Mouse (Mus musculus): ENCODE results near the gene Olfr92.
A peak's percentile ranks its signal among the peaks of the same experiment; 100 is the strongest.
"Not testable (repeated sequence)": the region's sequence is repeated elsewhere in the genome, so short reads cannot be mapped to it uniquely, and the experiment has no call there.

The Olfr92 gene

DNA sequence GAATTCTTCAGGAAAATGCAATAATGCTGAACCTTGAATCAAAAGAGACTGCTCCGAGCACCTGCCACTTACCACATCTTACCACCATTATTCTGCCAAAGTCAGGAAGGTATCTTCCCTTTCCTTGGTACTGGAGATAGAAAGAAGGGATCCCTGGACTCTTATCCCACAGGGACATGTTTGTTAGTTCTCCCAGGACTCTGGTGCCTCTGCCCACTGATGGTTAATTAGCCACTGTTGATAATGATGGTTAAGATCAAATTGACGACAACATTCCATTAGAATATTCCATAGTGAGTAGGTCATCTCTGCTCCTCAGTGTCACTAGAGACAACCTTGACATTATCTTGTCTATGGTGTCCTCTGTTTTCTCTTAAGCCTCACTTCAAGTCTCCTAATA lies at the start of gene Olfr92:
TSS of gene Olfr92 (minus strand) at position 101 of the 400 bp plus-strand sequence.
- DNase-seq (ENCODE audit: low spot score) = no peak

DNA sequence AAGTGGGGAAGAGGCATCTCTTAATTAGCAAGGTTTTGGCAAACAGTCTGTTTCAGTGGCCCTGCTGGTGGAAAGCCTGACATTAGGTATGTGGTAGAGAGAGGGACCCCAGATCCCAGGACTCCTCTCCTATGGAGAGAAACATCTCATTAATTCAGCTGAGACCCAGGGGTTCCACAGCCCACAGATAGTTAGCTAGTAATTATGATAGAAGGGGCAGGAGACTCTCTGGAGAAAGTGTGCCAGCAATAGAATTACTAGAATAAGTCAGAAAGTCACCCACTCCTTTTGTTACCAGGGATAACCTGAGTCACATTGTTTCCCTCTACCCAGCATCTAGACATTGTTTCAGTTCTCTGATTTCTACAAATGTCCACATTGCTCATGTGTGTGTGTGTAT lies 41.5 kb upstream of the Olfr92 start, which contains the start of gene Olfr93:
TSS of gene Olfr93 (minus strand) at position 101 of the 400 bp plus-strand sequence.
- DNase-seq (ENCODE audit: low spot score) = no peak

DNA sequence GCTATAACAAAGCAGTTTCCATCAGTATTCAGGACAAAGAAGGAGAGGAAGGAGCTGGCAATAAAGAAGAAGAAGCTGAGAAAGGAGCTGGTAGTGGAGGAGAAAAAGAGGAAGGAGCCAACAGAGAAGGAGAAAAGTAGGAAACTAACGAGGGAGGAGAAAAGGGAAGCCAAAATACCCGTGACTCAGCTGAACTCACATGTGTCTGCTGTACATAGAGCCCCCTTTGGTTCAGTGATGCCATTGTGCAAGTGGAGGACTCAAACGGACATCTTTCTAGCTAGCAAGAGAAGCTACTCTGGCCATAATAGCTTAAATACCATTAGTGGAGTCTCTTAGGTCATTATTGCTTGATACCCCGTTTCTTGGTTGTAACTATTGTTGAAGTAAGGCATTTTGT lies 11.5 kb upstream of the Olfr92 start:
- not testable (repeated sequence) for DNase-seq (ENCODE audit: low spot score)

DNA sequence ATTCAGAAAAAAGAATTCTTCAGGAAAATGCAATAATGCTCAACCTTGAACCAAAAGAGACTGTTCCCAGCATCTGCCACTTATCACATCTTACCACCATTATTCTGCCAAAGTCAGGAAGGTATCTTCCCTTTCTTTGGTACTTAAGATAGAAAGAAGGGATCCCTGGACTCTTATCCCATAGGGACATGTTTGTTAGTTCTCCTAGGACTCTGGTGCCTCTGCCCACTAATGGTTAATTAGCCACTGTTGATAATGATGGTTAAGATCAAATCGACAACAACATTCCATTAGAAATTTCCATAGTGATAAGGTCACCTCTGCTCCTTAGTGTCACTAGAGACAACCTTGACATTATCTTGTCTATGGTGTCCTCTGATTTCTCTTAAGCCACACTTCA lies 21.7 kb downstream of the Olfr92 start, which contains the start of gene Olfr91:
TSS of gene Olfr91 (minus strand) at position 101 of the 400 bp plus-strand sequence.
- no peak for DNase-seq (ENCODE audit: low spot score)

DNA sequence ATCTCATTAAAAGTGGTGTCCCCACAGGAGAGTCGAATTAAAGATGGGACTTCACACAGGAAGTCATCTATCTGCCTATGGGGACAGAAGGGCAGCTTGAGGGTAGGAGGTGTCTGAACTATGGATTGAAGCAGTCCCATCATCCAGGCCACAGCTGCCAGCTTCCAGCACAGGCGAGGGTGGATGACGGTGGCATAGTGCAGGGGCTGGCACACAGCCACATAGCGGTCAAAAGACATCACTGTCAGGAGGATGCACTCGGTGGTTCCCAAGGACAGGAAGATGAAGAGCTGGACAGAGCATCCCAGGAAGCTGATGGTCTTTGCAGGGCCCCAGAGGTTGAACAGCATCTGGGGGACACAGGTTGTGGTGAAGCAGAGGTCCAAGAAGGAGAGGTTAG lies 26.6 kb downstream of the Olfr92 start:
- no peak for DNase-seq (ENCODE audit: low spot score)

DNA sequence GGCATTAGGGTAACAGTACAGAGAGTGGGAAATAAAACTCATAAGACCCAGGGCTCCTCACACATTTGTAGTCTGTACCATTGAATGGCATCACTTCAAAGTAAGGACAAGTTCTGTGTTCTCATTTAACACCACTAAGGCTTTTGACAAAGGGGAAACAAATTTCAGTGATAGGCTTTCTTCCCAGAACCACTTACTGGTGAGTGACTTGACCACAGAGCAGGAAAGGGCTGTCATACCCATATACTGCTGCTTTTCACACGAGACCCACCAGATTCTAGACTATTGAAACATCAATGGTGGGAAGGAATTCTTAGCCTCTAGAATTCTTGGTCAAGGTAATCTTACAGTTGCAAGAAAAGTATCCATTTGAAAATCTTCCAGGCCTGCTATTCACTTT lies 27.7 kb downstream of the Olfr92 start:
- no peak for DNase-seq (ENCODE audit: low spot score)

DNA sequence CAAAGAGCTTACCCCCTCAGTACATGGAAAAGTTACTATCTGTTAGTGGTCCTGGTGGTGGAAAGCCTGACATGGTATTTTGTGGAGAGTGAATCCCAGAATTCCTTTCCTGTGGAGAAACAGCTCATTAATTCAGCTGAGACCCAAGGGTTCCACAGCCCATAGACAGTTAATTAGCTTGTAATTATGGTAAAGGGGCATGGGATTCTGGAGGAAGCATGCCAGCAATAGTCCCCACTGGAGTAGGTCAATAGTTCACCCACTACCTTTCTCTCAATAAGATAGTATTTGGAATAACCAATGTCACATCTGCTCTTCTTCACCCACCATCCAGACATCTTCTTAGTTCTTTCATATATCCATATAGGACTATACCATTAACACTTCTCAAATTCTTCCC lies 31.5 kb downstream of the Olfr92 start, which contains the start of gene Olfr90:
TSS of gene Olfr90 (minus strand) at position 101 of the 400 bp plus-strand sequence.
- DNase-seq (ENCODE audit: low spot score) = no peak

DNA sequence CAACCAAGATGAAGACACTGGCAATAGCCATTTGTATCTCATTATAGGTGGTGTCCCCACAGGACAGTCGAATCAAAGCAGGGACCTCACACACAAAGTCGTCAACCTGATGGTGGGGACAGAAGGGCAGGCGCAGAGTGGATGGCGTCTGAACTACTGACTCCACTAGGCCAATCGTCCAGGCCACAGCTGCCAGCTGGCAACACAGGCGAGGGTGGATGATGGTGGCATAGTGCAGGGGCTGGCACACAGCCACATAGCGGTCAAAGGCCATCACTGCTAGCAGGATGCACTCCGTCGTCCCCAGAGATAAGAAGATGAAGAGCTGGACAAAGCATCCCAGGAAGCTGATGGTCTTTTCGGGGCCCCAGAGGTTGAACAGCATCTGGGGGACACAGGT lies 34.3 kb downstream of the Olfr92 start:
- DNase-seq (ENCODE audit: low spot score) = no peak

DNA sequence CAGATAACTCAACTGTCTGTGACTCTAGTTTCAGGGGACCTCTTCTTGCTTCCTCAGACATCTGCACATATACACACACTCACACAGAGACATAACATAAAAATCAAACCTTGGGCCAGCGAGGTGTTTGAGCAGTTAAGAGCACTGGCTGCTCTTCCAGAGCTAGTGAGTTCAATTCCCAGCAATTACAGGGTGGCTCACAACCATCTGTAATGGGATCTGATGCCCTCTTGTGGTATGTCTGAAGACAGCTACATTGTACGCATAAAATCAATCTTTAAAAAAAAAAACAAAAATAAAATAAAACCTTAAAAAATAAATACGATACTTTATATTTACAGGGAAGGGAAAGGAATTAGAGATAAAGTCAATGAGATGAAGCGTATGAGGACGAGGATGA lies 35.3 kb downstream of the Olfr92 start:
- no peak for DNase-seq (ENCODE audit: low spot score)

DNA sequence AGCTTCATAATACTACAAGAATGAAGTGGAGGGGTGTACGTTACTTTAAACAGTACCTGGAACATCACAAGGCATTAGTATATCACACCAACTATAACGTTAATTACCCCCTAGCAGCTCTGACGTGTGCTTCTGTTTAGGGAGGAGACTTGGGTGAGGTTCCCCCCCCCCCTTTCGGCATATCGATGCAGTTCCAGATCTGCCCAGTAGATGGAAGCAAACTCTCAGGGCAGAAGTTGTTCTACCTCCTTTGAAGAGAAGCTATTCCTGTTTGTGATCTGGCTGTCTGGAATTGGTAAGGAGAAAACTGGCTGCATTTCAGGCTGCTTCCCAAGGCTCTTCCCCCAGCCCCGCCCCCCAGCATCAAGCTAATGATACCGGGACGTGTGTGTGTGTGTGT lies 36.6 kb downstream of the Olfr92 start:
- peak; percentile 41 for DNase-seq (ENCODE audit: low spot score)

DNA sequence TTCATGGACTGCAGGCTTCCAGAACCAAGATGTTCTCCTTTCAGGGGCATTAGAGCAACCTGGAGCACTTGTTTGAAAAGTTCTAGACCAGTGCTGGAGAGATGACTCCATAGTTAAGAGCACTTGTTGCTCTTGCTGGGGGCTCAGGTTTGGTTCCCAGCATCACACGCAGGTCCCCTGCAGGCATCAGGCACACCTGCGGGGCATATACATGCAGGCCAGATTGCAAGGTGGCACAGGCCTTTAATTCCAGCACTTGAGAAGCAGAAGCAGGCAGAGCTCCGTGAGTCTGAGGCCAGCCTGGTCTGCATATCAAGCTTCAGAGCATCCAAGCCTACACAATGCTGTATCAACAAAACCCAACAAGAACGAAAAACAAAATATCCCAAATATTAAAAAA lies 38.2 kb downstream of the Olfr92 start:
- DNase-seq (ENCODE audit: low spot score) = peak; percentile 10

DNA sequence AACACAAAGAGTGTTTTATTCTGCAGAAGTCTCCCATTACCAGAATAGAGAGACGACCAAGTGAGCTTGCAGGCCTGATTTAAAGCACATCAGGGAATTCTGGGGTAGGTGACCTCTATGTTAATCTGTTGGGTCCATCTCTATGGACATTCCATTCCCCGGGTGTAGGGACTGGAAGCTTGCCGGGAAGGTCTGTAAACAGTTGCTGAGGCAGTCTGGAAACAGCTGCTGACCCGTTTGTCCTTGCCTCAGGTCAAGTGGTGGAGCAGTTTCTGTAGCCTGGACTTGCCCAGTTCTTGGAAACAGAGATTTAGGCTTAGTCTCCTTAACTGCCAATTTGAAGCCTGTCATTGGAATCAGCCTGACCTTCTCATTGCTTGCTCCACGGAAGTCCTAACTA lies 39.8 kb downstream of the Olfr92 start:
- DNase-seq (ENCODE audit: low spot score) = no peak

DNA sequence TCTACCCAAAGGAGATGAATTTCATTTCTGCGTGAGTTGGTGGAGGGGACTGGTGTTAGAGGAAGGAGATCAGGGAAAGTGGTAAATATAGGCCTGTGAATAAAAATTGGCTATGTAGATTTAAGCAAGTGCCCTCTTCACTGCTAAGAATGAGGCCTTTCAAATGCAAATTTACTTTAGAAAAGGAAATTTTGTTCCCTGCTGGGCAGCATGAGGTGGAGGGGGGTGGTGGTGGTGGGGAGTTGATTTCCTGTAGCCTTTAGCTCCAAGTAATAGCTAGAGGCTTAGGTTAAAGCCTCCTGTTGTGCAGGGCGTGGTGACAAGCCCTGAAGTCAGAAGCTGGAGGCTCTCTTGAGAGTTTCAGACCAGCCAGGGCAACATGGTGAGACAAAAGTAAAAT lies 40.9 kb downstream of the Olfr92 start:
- DNase-seq (ENCODE audit: low spot score) = no peak

DNA sequence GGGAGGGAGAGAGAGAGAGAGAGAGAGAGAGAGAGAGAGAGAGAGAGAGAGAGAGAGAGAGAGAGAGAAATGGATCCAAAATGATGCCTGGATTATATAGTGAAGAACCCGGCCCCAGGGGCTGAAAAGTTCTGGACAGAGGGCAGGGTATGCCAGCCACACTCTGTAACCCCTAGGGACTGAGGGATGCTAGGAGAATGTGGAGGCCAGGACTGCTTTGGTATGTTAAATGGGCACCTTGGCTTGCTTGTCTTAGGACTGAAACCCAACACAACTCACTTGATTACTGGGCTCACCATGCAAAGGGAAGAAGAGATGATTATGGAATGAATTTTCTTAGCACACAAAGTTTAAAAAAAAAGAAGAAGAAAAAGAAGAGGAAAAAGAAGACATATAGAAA lies 41.7 kb downstream of the Olfr92 start:
- no peak for DNase-seq (ENCODE audit: low spot score)

DNA sequence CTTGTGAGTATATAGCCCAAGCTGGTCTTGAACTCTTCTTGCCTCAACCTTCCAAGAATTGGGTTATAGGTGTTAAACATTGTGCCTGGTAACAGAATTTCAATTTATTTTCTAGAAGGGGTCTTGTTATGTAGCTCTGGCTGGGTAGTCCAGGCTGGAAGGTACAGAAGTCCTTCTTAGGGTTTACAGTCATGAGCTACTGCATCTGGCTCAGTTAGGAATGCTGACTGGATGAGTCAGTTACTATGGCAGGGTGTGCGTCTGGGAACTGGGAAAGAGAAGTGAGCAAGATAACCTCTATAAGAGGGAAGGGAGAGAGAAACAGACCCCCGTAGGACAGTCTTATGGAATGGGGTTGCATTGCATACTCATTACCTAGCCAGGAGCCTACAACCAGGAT lies 44.1 kb downstream of the Olfr92 start:
- no peak for DNase-seq (ENCODE audit: low spot score)

DNA sequence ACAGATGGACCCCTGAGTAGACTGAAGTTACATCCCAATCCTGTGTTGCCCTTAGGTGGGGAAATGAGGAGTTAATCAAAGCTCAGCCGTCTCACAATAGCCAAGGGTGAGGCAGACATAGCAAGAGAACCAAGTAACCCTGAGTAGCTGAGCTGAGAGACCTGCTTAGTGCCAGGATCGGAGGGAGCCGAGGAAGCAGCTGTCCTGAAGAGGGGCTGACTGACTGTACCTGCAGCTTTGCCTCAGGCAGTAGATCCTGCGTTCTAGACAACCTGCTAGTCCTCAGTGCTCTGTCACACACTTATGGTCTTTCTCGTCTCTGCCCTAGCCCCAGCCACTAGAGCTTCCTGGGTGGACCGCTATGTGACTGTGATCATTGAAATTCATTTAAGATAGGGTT lies 44.7 kb downstream of the Olfr92 start:
- DNase-seq (ENCODE audit: low spot score) = no peak

DNA sequence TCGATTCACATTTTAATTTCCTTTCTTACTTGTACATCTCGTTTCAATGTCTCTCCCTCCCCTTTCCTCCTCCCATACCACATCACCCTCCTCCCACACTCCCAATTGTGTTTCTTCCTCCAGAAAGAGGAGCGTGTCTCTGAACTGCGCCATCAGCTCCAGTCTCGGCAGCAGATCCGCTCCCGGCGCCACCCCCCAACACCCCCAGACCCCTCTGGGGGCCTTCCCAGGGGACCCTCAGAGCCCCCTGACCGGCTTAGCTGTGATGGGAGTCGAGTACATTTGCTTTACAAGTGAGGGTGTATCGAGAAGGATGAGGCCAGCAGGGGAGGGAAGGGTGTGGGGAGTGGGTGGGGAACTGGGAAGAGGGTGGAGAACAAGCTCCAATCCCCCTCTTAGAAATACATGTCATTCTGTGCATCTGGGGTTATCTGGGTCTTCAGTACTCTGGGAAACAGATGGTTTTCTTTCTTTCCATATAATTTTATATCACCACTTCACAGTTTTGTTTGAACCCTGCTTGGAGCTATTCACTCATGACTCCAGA lies 47.1 kb downstream of the Olfr92 start:
- DNase-seq (ENCODE audit: low spot score) = peak; percentile 5

DNA sequence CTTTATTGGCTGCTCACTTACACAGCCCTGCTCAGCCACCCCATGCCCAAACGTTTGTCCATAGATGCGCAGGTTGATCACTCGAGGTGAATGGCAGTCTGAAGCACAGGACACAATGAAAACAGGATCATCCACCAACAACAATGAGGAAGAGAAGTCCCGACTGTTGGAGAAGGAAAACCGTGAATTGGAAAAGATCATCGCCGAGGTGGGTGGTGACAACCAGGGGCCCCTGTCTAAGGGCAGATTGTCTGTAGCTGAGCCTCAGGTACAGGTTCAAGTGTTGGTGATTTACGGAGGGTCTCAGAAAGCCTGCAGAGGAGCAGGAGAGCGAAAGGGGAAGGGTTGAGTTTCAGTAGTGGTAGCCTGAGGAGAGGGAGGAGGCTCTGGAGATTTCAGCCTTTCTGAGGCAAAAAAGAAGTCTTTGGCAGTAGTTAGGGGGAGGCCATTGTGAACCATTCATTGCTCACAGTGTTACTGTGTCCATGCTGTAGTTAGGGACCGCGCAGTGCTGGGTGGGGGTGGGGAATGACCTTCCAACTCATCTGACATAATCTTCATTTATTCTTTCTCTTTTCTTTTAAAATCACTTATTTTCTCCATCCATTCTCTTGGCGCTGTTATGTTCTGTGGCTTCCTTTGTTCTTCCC lies 47.7 kb downstream of the Olfr92 start:
- no peak for DNase-seq (ENCODE audit: low spot score)

DNA sequence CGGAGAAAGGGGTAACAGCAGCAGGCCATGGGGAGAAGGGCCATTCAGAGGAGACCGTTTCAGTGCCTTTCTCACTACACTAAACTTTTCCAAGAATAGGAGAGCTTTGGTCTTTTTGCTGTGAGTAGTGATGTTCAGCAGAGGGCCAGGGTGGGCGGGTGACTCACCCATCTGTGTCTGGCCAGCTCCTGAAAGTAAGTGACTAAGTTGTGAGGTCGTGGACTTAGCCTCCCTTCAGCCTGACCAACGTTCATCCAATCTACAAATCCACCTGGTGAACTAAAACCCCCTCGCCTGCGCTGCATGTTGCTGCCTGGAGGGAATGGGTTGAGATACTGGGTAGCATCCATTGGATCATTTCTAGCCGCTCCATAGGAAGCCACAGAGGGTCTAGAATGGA lies 49.8 kb downstream of the Olfr92 start:
- DNase-seq (ENCODE audit: low spot score) = no peak

DNA sequence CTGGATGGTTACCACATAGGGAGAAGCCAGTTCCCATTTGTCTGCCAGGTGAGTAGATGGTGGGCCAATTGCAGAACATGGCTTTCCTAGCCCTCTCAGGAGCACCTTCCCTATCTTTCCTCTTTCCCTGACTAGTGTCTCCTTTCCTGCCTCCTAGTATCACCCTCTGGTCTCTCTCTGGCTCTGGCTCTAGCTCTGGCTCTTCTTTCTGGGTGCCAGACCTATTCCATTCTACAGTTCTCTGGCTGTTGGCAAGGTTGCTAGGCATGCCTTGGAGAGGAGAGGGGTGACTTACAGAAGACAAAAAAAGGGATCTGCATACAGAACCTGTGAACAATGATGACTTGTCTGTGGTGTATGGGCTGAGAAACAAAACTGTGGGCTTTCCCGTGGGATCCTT lies 52.0 kb downstream of the Olfr92 start:
- DNase-seq (ENCODE audit: low spot score) = no peak

DNA sequence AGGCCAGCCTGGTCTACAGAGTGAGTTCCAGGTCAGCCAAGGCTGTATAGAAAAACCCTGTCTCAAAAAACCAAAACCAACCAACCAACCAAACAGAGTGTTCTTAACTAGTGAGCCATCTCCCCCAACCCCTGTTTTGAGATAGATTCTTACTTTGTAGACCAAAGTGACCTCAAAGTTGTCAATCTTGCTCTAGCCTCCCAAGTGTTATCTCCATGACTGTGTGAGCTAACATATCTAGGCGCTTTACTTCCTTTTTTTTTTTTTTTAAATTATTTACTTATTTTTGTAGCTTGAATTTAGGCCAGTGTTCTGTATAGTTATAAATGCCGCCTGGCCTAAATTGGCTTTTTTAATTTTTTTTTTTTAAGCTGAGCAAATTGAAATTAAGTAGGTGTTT lies 53.9 kb downstream of the Olfr92 start:
- DNase-seq (ENCODE audit: low spot score) = no peak

DNA sequence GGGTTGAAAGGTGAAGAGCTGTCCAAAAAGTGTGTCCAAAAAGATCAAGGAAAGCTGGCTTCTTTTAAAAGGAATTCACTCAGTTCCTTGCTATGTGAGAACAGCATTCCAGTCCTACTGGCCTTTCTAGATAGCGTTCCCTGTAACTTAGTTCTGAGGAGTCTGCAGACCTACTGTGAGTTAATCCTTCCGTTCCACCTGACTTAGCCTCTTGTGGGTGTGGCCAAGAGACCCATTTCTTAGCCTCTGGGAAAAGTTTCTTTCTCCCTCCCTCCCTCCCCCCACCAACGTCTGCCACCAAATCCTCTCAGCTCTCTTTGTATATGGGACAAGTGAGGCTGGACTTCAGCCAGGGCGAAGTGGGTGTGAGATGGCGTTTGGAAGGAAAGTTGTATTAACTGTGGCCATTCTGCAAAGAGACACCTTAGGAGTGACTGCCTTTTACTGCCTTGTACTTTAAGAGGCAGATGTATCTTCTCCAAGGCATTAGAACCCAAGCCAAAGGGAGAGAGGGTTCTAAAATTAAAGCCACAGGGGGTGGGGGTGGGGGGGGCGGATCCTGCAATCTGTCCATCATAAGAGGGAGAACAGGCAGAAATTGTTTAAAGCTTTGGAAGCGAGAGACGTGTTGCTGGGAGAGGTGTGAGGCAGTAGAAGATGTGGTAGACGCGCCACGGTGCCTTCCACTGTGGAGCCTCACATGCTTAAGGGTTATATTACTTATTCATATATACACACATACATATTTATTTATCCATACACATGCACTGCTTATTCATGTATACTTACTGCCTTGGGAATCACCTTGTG lies 56.0 kb downstream of the Olfr92 start:
- no peak for DNase-seq (ENCODE audit: low spot score)

DNA sequence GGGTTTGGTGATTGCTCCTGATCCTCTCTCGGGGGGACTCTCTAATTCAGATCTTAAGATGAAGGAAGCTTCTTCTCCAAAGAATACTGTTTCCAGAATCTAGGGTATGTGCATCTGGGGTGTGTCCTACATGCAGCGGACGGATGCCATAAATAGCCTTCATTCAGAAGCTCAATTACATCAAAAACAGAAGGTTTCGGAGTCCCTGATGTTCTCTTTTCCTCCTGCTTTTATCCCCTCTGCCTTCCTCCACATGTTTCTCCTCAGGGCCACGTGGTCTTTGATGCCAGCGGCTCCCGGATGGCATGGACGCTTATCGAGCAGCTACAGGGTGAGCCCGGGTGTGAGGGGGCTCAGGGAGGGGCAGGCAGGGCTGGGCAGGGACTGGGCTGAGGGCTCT lies 56.8 kb downstream of the Olfr92 start:
- DNase-seq (ENCODE audit: low spot score) = no peak
